Mouse (Mus musculus) common myeloid progenitor, adult 5-6 weeks (primary cell): ENCODE data around the gene Rassf7. TPM values are rescaled to one million over a fixed set of nuclear protein-coding genes. Genes with fewer than 3 reads are reported as not detected.
A peak's percentile ranks its signal among the peaks of the same experiment; 100 is the strongest.

Source experiments
- ATAC-seq: replicated peaks from 2 replicates; pipeline ENCODE4 v1.8.0; 2016; ENCODE audit warnings: low read depth, mild to moderate bottlenecking, moderate TSS enrichment, inconsistent platforms; ENCODE audit not compliant: poor library complexity, severe bottlenecking
- total RNA-seq: library from RNA; stranded (forward); fragments of 200-1000, 187-1606 nt; gene quantifications from 2 replicates; pipeline ENCODE4 v1.2.3, GENCODE M21; 2017

Rassf7 gene
- total RNA-seq, 1 experiment from 2014 or later, result 1.8 TPM

- ATAC-seq, result no peak
Measured at GRCm38 (mm10) chr7:141195754-141196153, 19.9 kb upstream of the Rassf7 start.

GRCm38 (mm10) chr7:141196619-141197282 is 18.9 kb upstream of the Rassf7 start:
- ATAC-seq, result no peak

GRCm38 (mm10) chr7:141198121-141198520 is 17.5 kb upstream of the Rassf7 start:
- no peak for ATAC-seq

- no peak for ATAC-seq
Measured at GRCm38 (mm10) chr7:141204546-141204945, 11.1 kb upstream of the Rassf7 start.

- no peak for ATAC-seq
Measured at GRCm38 (mm10) chr7:141205504-141205903, 10.2 kb upstream of the Rassf7 start.

- no peak for ATAC-seq
Measured at GRCm38 (mm10) chr7:141206182-141206937, 9.3 kb upstream of the Rassf7 start.

GRCm38 (mm10) chr7:141209526-141209925 is 6.1 kb upstream of the Rassf7 start:
- ATAC-seq, result no peak

GRCm38 (mm10) chr7:141210137-141210536 is 5.5 kb upstream of the Rassf7 start:
- no peak for ATAC-seq

- no peak for ATAC-seq
Measured at GRCm38 (mm10) chr7:141210606-141211131, 5.0 kb upstream of the Rassf7 start.

GRCm38 (mm10) chr7:141213133-141213532 is 2.5 kb upstream of the Rassf7 start:
- ATAC-seq, result no peak

GRCm38 (mm10) chr7:141213605-141214235 is 1.9 kb upstream of the Rassf7 start, which contains the start of gene Lmntd2:
Lmntd2 (minus strand) TSS chr7:141214080.
- ATAC-seq, result no peak

- ATAC-seq, result no peak
Measured at GRCm38 (mm10) chr7:141214310-141214709, 1.4 kb upstream of the Rassf7 start.

GRCm38 (mm10) chr7:141215880-141216733 is 447 bp downstream of the Rassf7 start:
- peak; percentile 40 for ATAC-seq

GRCm38 (mm10) chr7:141216894-141217293 is 1.2 kb downstream of the Rassf7 start:
- ATAC-seq, result no peak

GRCm38 (mm10) chr7:141217343-141218013 is 1.8 kb downstream of the Rassf7 start:
- no peak for ATAC-seq

GRCm38 (mm10) chr7:141218141-141218540 is 2.5 kb downstream of the Rassf7 start:
- ATAC-seq, result no peak

GRCm38 (mm10) chr7:141218557-141219133 is 3.0 kb downstream of the Rassf7 start:
- ATAC-seq, result no peak

GRCm38 (mm10) chr7:141219558-141220099 is 4.0 kb downstream of the Rassf7 start:
- no peak for ATAC-seq

- ATAC-seq, result no peak
Measured at GRCm38 (mm10) chr7:141220377-141220776, 4.7 kb downstream of the Rassf7 start.
